Mouse (Mus musculus): ENCODE results near the gene Gng12. TPM values are rescaled to one million over a fixed set of nuclear protein-coding genes. Genes with fewer than 3 reads are reported as not detected.

Gng12 gene
- polyA plus RNA-seq (2015; fragmentation: Nextera tagmentation; extraction: Ambion mirVana), result 164 and 166 TPM in 2 replicates

DNA sequence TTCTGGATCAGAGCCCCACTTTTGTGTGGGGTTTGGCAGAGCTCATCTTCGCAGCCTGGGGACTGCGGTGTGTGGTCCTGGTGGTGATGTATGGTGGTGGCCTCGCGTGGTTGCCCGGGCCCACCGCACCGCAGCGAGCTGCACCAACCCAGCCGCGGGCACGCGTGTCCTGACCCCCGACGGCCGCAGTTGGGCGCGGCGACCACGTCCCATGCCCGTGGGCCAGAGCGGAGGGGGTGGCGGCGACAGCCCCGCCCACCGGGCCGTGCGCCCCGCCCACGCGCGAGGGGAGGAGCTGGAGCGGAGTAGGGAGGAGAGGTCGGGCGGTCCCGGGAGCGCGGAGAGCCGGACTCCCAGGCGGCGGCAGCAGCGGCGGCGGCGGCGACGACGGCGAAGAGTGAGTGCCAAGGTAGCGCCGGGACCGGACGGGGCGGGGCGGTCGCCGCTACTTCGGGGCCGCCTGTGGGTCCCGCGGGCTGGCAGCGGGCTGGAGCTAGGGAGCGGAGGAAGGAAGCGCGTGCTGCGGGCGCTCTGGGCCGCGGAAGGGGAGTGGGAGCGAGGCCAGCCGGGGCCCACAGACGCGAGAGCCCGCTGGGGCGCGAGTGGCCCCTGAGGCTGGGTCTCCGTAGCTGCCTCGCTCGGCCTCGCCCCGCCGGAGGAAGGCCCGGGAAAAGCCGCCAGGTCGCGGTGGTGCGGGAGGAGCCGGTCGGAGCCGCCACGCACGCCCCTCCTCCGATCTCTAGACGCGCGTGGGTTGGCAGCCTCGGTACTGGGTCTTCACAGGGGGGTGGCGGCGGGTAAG, at the start of gene Gng12:
Gene Gng12, plus strand, starts transcription at position 279 of the 802 bp plus-strand sequence.
- WGBS, result under 1% methylated on average over 68 of the region's 98 CpGs
- ATAC-seq (ENCODE audit: low FRiP score, low TSS enrichment) (peak; percentile 95), DNase-seq (ENCODE audit: low spot score) (peak; percentile 90)
- H3K36me3 ChIP-seq (ENCODE audit: control insufficient read depth, insufficient read depth, low read length), result no peaks in the 10 kb centered on the region
- no peaks in the 10 kb centered on the region for H3K27me3 ChIP-seq (ENCODE audit: control insufficient read depth, insufficient read depth, low read length)
- TF ChIP-seq EP300 (optimal IDR thresholded peaks at IDR 0.05) (no peak), CTCF (IDR thresholded peaks at IDR 0.05; ENCODE audit: low read depth) (peak; percentile 14; the same call in 1 of the 2 replicates)
- peak within 1 kb of the TSS; percentile 89 for H3K27ac ChIP-seq (replicated peaks)
- peak within 1 kb of the TSS; percentile 92 for H3K9ac ChIP-seq (ENCODE audit: low read length)
- peak within 1 kb of the TSS; percentile 83 for H3K4me2 ChIP-seq (replicated peaks; ENCODE audit: low read depth)
- peak within 1 kb of the TSS; percentile 91 for H3K4me3 ChIP-seq (ENCODE audit: low read depth, low read length)
- no peaks in the 10 kb centered on the region for H3K4me1 ChIP-seq (replicated peaks; ENCODE audit: control insufficient read depth, insufficient read depth)
- H3K9me3 ChIP-seq (ENCODE audit: control insufficient read depth, low read length), result no peaks in the 10 kb centered on the region

DNA sequence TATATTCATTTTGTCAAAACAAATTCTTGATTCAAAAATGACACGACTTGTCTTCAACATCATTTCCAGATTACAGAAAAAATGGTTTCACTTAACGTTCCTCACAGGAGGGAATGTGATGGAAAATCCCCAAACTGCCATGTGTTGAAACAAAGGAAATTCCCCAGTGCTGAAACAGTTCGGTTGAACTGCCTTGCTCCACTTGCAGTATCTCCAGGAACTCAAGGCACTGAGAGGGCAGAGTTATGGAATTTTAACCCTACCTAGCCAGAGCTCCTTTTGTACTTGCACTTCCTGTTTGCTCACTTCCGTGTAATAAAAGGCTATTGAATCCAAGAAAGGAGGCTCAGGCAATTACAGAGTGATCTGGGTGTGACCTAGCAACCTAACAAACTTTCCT, 47.3 kb upstream of the Gng12 start:
- no peaks in the 10 kb centered on the region for H3K27me3 ChIP-seq (ENCODE audit: control insufficient read depth, insufficient read depth, low read length)
- WGBS, result 24% methylated on average over 4 of the region's 4 CpGs
- no peaks in the 10 kb centered on the region for H3K36me3 ChIP-seq (ENCODE audit: control insufficient read depth, insufficient read depth, low read length)
- H3K9ac ChIP-seq (ENCODE audit: low read length), result no peak overlapping the region
- no peak for ATAC-seq (ENCODE audit: low FRiP score, low TSS enrichment)
- no peak for DNase-seq (ENCODE audit: low spot score)
- H3K4me1 ChIP-seq (replicated peaks; ENCODE audit: control insufficient read depth, insufficient read depth), result no peaks in the 10 kb centered on the region
- H3K9me3 ChIP-seq (ENCODE audit: control insufficient read depth, low read length), result no peaks in the 10 kb centered on the region
- no peak overlapping the region for H3K4me3 ChIP-seq (ENCODE audit: low read depth, low read length)
- no peak overlapping the region for H3K27ac ChIP-seq (replicated peaks)
- no peak for TF ChIP-seq CTCF (IDR thresholded peaks at IDR 0.05; ENCODE audit: low read depth)
- no peak for TF ChIP-seq EP300 (optimal IDR thresholded peaks at IDR 0.05)
- H3K4me2 ChIP-seq (replicated peaks; ENCODE audit: low read depth), result no peak overlapping the region

DNA sequence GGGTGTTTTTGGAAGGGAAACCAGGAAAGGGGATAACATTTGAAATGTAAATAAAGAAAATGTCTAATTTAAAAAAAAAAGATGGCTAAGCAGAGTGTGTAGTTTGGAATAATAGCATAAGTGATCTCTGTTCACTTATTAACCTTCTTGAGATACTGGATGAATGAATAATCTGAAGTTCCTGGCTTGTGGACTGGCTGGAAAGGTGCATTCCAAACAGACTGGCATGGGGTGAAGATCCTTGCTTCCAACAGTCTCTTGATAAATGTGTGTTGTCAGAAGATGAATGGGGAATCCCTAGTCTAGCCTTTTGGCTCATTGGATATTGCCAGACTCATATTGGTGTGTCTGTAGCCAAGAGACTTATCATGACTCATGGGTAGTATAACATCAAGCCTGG, 40.0 kb upstream of the Gng12 start:
- Histone ChIP-seq H3K4me1 (replicated peaks; ENCODE audit: control insufficient read depth, insufficient read depth) (no peaks in the 10 kb centered on the region), H3K4me2 (replicated peaks; ENCODE audit: low read depth) (no peak overlapping the region), H3K9ac (ENCODE audit: low read length) (no peak overlapping the region), H3K36me3 (ENCODE audit: control insufficient read depth, insufficient read depth, low read length) (no peaks in the 10 kb centered on the region), H3K9me3 (ENCODE audit: control insufficient read depth, low read length) (no peaks in the 10 kb centered on the region), H3K27me3 (ENCODE audit: control insufficient read depth, insufficient read depth, low read length) (no peaks in the 10 kb centered on the region), H3K4me3 (ENCODE audit: low read depth, low read length) (no peak overlapping the region), H3K27ac (replicated peaks) (no peak overlapping the region)
- DNase-seq (ENCODE audit: low spot score) (no peak), ATAC-seq (ENCODE audit: low FRiP score, low TSS enrichment) (no peak)
- TF ChIP-seq EP300 (optimal IDR thresholded peaks at IDR 0.05) (no peak), CTCF (IDR thresholded peaks at IDR 0.05; ENCODE audit: low read depth) (no peak)

- no peak for DNase-seq (ENCODE audit: low spot score)
- 76% methylated on average over 1 of the region's 1 CpGs for WGBS
- ATAC-seq (ENCODE audit: low FRiP score, low TSS enrichment), result no peak
These were observed 37.8 kb upstream of the Gng12 start for GRCm38 (mm10) chr6:66858356-66858755.

DNA sequence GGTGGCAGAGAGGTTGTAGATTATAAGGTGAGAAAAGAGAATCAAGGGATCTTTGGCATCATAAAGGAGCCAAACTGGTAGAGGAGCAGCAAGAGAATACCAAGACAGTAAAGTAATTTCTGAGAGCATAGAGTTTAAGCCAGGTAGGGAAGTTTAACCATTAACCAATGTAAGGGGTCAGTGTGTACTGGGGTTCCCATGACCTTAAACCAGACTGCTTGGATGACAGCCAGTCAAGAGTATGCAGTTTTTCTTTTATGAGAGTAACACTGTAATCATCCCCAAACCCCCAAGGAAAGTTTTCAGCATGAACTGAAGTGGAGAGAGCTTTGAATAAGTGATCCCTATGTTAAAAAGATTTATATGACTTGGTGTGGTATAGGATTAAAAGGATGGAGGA, 36.8 kb upstream of the Gng12 start:
- DNase-seq (ENCODE audit: low spot score) (no peak), ATAC-seq (ENCODE audit: low FRiP score, low TSS enrichment) (no peak)
- Histone ChIP-seq H3K27me3 (ENCODE audit: control insufficient read depth, insufficient read depth, low read length) (no peaks in the 10 kb centered on the region), H3K4me1 (replicated peaks; ENCODE audit: control insufficient read depth, insufficient read depth) (no peaks in the 10 kb centered on the region), H3K9me3 (ENCODE audit: control insufficient read depth, low read length) (no peaks in the 10 kb centered on the region), H3K4me2 (replicated peaks; ENCODE audit: low read depth) (no peak overlapping the region), H3K9ac (ENCODE audit: low read length) (no peak overlapping the region), H3K4me3 (ENCODE audit: low read depth, low read length) (no peak overlapping the region), H3K36me3 (ENCODE audit: control insufficient read depth, insufficient read depth, low read length) (no peaks in the 10 kb centered on the region), H3K27ac (replicated peaks) (no peak overlapping the region)
- TF ChIP-seq CTCF (IDR thresholded peaks at IDR 0.05; ENCODE audit: low read depth) (no peak), EP300 (optimal IDR thresholded peaks at IDR 0.05) (no peak)

More at GRCm38 (mm10) chr6:66858356-66858755, 37.8 kb upstream of the Gng12 start:
- Histone ChIP-seq H3K27me3 (ENCODE audit: control insufficient read depth, insufficient read depth, low read length) (no peaks in the 10 kb centered on the region), H3K27ac (replicated peaks) (no peak overlapping the region), H3K36me3 (ENCODE audit: control insufficient read depth, insufficient read depth, low read length) (no peaks in the 10 kb centered on the region), H3K4me2 (replicated peaks; ENCODE audit: low read depth) (no peak overlapping the region), H3K4me1 (replicated peaks; ENCODE audit: control insufficient read depth, insufficient read depth) (no peaks in the 10 kb centered on the region), H3K9me3 (ENCODE audit: control insufficient read depth, low read length) (no peaks in the 10 kb centered on the region), H3K9ac (ENCODE audit: low read length) (no peak overlapping the region), H3K4me3 (ENCODE audit: low read depth, low read length) (no peak overlapping the region)
- TF ChIP-seq EP300 (optimal IDR thresholded peaks at IDR 0.05) (no peak), CTCF (IDR thresholded peaks at IDR 0.05; ENCODE audit: low read depth) (no peak)

- no peak overlapping the region for H3K4me3 ChIP-seq (ENCODE audit: low read depth, low read length)
- no peak overlapping the region for H3K27ac ChIP-seq (replicated peaks)
- no peak for DNase-seq (ENCODE audit: low spot score)
- no peak for ATAC-seq (ENCODE audit: low FRiP score, low TSS enrichment)
- H3K9me3 ChIP-seq (ENCODE audit: control insufficient read depth, low read length), result no peaks in the 10 kb centered on the region
- 59% methylated on average over 2 of the region's 2 CpGs for WGBS
- TF ChIP-seq EP300 (optimal IDR thresholded peaks at IDR 0.05), result no peak
- TF ChIP-seq CTCF (IDR thresholded peaks at IDR 0.05; ENCODE audit: low read depth), result no peak
- no peaks in the 10 kb centered on the region for H3K36me3 ChIP-seq (ENCODE audit: control insufficient read depth, insufficient read depth, low read length)
- H3K27me3 ChIP-seq (ENCODE audit: control insufficient read depth, insufficient read depth, low read length), result no peaks in the 10 kb centered on the region
- H3K9ac ChIP-seq (ENCODE audit: low read length), result no peak overlapping the region
- no peaks in the 10 kb centered on the region for H3K4me1 ChIP-seq (replicated peaks; ENCODE audit: control insufficient read depth, insufficient read depth)
- H3K4me2 ChIP-seq (replicated peaks; ENCODE audit: low read depth), result no peak overlapping the region
These were observed 31.7 kb upstream of the Gng12 start for GRCm38 (mm10) chr6:66864463-66864862.

All from stomach, postnatal 0 days (tissue).